Mouse (Mus musculus) gonadal fat pad, adult 2 months (tissue): ENCODE results near the gene Itgb6. TPM values are rescaled to one million over a fixed set of nuclear protein-coding genes. Genes with fewer than 3 reads are reported as not detected.

Experiments used
- DNase-seq: peaks from one replicate; pipeline ENCODE4 v3.0.0-alpha.2; 2012; ENCODE audit warnings: low read depth
- polyA plus RNA-seq: library from polyadenylated mRNA; depleted of rRNA; stranded (reverse); fragments of >200 nt; gene quantifications from 2 replicates; pipeline ENCODE4 v1.2.3, GENCODE M21; 2012

The Itgb6 gene
- polyA plus RNA-seq, 1 experiment: 1.6 TPM

DNA sequence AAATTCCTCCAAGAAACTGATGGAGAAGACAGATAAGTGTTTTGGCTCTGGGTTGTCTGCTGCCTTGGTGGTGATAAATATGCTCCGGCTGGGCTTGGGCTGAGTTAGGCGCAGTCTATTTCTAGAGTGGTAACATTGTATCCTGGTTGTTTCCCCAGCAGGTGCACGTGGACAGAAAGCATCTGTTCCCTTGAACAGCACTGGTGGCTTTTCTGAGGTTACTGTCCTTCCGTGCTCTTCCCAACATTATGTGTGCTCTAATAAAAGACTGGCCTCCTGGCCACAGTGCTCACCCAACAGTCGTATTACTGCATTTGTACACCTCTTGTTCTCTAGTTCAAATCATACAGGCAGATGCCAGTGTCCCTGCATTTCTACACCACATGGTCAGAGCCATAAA, 9.6 kb downstream of the Itgb6 start:
- DNase-seq: no peak

DNA sequence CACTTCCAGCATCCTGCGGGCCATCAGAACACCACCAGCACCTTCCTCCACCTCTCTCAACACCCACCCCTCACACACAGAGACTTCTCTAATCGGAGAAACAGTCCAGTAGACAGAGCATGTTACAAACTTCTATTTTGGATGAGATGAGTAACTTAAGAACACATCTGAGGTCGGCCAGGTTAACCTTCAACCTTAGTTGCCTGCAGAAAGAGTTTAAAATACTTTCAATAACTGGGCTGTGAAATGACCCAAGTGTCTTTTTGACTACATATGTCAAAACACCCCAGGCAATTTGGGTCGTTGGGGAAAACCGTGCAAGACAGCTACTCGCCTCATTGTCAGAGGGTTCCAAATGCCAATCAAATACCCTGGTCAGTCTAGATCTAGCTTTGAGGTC, 10.0 kb downstream of the Itgb6 start:
- DNase-seq: no peak

DNA sequence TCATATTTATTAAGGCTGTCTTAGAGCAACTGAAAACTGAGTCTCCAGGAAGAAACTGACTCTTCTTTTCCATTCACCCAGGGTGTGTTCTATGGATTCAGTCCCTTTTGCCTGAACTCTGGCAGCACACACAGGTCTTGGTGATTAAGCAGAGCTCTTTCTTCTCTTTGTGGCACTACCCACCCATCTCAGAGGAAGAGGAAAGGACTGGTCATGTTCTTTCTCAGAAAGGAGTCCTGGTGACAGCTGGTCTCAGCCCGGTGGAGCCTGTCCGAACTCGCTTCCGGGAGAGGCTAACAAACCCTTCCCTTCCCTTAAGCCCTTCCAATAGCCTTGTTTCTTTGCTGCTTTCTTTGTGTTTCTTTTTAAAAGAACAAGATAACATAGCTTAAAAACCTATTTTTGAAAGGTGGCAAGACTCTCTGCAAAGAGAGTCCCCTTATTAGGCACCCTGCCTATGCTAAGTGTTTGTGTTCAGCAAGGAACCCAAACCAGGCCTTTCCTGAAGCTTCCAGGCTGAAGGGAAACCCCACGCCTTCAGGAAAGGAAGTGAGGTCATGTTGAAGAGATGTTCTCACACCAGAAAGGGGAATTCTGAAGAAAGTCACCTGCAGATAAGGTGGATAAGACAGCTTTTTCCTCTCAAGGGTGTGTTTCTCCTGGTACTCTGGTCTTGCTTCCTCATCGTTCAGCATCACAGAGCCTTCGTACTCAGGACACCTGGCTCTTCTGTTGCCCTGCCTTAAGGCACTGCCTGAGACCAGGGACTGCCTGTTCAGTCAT, 11.2 kb downstream of the Itgb6 start:
- no peak for DNase-seq

DNA sequence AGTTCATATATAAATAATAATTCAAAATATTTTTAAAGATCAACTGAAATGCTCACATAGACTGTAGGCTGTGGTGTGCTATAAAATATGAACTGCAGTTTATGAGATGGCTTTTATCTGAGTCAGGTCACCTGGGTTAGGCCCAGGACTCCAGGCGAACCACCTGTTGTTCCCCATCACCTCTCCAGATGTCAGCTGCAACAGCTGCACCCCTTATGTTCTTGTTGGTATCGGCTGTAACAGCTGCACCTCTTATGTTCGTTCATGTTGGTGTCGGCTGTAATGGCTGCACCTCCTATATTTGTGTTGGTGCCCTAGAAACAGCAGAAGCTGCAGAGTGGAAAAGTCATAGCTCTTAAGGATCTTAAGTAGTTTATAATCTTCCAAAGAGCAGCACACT, 12.1 kb downstream of the Itgb6 start:
- DNase-seq: no peak

DNA sequence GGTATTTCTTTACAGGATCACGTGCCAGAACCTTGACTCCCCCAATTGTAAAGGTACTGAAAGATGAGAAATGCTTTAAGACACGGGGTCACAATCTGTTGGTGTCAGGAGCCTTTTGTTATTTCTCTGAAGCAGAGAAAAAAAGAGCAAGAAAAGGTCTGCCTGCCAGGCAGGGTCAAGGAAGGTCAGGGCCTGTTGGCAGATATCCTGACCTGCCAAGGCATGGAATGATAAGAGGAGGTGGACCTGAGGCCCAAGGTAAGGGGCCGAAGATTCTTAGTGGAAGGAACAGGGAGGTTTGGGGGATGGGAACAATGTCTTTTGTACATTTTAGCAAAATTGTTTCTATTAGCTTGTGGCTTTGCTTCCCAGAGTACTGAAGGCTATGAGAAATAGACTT, 13.8 kb downstream of the Itgb6 start:
- DNase-seq: no peak

DNA sequence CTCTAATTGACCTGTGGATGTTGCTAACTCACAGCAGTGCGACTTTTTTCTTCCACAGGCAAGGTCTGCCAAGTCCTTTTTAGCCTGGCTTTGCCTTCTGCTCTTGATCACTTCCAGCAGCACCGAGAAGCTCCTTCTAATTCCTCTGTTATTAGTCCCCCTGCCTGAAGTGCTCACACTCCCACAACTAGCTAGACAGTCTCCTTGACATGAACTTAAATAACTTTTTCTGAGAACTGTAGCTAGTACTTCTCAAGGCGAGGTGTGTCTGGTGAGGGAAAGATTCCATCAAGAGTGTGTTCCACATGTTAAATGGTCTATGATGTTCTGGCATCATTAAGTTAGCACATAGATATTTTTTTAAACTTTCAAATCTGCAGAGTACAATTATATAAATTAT, 15.6 kb downstream of the Itgb6 start:
- DNase-seq: no peak

DNA sequence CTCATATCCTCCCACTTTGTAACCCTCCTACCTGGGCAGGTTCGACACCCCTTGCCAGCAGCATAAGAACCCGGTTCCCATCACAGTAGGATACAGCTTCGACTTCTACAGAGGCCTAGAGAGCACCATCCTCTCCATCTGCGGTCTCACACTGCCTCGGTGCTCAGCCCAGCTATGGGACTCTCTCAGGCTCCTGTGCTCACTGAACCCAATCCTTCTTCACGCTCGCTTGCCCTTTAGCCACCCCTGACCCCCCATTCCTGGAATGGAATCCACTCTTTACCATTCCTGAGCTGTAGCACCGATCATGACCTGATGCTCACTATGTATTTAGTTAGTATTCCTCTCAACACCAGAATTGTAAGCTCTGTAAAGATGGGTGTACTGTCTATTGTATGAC, 17.0 kb downstream of the Itgb6 start:
- DNase-seq: no peak

DNA sequence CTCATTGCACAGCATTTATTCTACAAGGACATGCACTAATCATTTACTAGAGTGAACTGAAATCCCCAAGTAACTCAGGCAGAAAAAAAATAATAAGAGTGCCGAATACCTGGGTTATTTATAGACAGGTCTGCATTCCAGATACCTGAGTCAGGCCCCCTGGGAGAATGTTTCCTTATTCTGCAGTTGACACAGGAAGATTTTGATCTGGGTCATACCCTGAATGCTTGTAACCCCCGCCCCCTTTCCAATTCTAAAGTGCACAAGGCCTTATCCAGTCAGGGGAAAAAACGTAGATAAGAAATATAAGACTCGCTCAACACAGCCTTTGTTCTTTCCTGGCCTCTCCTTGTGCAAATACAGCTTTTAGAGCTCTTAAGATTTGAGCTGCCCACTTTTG, 19.1 kb downstream of the Itgb6 start:
- no peak for DNase-seq

DNA sequence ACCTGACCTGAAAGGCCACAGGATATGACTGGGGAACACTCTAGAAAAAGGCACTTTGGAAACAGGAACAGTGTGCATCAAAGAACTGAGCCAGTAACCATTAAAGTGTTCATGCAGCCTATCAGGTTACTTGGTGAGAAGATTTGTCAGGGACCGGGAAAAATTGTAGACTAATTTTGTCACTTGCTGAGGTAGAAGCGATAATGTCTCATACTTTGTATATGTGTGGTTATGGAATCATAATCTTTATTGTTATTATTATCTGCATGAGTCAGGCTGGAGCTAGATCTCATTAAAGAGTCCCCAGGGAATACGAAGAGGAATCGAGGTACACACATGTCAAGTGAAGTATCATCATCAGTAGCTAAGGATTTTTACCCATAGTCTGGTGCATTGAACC, 21.5 kb downstream of the Itgb6 start:
- DNase-seq: no peak

DNA sequence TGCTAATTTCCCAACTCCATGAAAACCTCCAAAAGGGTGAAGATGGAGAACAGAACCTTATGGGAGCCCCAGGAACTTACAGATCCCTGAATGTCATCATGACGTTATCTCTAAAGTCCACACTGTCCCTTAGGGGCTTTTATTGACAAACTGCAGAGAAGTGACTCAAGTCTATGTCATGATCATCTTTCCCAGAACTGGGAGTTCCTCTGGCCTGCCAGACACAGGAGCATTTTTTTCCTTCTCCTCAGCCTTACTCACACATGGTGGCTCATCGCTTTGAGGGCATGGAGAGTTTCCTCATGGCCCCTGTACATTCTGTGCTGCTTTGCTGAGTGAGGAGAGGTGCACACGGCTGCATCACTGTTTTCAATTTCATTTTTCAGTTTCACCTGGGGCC, 22.4 kb downstream of the Itgb6 start:
- DNase-seq: no peak

DNA sequence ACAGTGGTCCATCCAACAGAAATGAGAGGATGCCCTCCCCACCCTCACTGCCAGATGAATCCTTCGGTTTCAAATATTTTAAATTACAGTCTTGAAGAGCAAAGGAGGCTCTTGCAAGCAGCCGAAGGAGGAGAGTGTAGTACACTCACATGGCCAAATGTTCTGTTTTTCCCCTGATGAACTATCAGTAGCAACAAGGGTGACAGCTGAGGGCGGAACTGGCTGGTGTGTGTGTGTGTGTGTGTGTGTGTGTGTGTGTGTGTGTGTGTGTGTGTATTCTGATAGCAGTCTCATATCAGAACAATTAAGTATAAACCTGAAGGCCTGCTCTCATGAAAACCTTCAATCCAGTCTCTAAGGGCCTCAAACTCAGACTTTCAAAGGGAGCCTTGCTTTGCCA, 22.9 kb downstream of the Itgb6 start:
- no peak for DNase-seq

DNA sequence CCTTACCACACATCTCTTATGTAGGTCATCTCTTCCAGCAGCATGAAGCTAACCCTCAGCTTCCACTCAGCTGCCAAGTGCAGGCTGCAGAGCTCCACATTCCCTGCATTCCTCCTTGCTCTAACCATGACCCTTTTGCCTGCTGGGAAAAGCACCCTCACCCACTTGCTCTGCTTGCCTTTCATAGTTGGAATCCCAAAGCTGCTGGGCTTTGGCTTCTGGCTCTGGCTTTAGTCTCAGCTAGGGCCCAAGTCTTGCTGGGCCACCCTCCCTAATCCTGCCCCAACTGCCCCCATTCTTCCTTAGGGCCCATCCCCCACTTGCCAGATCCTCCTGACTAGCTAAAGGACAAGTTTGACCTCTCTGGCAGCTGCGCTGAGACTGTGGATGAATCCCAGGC, 24.3 kb downstream of the Itgb6 start:
- no peak for DNase-seq

DNA sequence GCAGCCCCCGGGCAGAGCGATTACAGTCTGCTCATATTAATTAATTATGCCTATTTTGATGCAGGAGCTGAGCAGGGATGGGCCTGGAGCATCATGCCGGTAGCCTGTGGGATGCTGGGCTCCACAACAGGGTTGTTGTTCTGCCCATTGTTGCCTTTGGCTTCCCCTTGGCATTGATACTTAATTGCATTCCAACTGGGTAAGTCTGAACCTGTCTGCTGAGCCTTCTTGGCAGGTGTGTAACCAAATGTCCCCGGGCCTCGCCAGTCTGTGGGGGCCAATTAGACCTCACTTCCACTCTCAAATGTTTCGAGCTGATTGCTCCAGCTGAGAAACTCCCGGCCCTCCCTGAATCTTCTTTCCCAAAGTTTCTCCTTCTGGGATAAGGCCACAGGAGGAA, 24.9 kb downstream of the Itgb6 start:
- DNase-seq: peak; percentile 75

DNA sequence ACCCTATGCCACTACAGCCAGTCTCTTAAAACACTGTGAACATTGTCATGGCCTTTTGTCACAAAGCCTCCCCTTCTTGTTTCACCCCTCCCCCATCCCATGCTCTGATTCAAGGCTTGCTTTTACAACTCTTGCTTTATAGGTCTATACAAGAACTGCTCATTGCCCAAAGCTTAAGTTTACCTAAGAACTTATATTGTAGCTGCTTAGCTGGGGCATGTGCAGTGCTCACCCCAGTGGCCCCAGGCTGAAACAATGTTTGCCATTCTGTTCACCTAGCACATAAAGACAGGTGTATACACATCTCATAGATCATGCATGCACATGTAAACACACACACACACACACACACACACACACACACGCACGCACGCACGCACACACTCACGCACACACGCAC, 25.9 kb downstream of the Itgb6 start:
- no peak for DNase-seq

DNA sequence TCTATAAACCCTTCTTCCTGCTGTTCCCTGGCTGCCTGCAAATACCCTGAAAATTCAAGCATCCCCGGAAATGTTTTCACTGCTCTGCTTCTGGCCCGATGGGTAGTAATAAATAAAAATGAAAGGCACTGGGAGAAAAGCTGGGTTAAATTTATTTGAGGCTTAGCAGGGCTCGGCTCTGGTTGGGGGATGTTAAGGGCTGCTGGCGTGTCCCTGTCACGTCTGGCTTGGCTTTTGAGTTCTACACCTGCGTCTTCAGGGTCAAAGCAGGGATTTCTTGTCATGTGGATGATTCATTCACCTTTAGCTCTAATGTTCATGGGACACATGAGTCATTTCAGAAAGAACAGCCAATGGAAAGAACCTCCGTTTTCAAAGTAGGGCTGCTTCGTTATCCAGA, 26.7 kb downstream of the Itgb6 start:
- DNase-seq: no peak

DNA sequence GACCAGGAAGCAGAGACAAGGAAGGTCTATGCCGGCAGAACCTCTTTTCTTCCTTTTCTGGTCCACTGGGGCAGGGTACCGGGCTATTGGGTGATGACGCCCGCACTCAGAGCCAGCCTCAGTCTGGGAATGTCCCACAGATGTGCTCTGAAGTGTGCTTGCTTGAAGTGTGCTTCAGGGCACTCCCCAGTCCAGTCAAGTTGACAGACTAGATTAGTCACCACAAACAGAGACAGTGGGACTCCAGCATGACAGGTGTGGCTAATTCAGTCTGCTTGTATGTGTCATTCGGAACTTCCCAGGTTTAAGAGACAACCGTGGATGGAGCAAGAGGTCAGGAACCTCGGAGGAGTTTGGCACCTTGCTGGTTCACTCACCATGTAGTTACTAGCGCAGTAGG, 27.9 kb downstream of the Itgb6 start:
- DNase-seq: no peak

DNA sequence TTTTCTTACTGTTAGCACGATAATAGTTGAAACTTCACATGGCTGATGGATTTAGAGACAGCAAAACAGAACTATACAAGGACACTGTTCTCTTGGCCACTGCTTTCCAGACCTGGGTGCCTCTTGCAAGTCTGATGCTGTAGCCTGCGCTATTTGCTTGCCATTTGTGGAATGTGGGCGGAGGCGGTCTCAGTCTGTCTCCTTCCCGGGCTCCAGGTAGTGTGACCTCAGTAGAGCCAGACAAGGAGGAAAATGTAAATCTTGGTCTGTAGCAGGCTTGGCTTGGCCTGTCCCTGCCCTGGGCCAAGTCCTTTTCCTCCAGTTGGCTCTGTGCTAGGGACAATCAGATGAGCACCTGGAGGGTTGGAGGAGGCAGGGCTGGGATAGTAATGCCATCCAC, 30.2 kb downstream of the Itgb6 start:
- no peak for DNase-seq

DNA sequence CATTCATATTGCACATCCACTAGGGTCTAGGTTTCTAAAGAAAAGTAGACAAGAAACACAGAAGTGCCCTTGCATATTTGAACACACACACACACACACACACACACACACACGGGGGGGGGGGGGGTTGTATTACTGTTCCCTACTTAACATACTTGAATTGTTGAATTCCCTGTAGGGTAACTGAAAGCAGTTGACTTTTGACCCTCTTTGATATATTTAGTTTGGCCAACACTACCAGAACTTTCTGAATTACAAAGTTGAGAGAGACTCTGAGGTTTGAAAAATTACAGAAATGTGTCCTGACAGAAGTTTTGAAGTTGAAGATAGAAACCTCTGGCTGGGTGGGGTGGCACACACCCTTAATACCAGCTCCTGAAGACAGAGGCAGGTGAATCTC, 32.2 kb downstream of the Itgb6 start:
- DNase-seq: no peak

DNA sequence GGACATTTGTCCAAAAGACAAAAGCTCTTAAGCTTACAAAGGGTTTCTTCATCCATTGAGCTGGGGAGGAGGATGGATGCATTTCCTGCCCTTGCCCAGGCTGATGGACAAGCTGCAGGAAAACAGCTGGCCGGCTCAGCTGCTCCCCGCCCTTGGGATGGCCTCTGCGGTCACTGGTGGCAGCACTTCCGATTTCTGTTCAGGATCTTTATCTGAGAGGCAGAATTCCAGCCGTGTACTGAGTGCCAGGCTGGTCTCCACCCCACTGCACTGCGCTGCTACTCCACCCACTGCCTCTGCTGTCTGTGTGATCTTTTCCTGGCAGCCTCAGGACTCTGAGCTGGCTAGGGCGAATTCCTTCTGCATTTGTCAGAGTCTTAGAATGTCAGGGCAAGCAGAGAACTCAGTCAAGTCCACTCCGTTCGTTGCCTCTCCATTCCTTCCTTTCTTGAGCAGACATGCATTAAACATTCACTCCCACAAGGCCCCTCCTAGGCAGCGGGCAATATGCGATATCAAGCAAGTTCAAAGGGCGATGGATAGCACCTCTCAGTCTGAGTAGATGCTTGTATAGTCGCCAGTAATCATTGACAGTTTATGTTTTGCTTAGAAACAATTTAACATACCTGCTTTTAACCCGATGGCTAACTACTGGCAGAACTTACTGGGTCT, 33.4 kb downstream of the Itgb6 start:
- DNase-seq: no peak

DNA sequence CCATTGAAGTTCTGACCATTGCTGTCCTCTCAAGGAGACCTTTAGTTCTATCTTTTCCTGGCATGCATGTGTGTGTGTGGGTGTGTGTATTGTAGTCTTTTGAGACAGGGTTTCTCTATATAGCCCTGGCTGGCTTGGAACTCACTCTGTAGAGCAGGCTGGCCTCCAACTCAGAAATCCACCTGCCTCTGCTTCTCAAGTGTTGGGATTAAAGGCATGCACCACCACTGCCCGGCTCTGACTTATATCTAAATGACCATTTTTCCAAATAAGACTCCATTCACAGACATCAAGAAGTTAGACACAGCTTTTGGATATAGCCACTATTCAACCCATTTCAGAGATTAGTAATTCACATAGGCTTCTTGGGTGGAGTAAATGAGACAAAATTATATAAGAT, 34.3 kb downstream of the Itgb6 start:
- no peak for DNase-seq

DNA sequence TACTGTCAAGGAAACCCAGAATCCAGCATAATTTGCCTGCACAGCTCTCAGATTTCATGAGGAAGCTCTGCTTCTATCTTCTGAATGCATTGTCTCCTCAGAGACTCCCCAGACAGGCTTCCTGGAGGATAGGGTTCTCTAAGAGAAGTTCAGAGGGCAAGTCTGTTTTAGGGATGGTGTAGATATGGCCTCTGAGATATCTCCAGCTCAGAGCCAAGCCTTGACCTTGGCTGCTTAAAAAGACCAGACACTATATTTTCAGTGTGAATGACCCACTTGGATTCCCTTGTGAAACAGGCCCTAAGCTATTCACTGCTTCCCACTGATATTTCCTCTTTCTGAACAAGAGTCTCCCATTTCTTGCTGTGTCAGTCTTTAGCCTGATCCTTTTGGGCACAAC, 36.5 kb downstream of the Itgb6 start:
- DNase-seq: no peak

DNA sequence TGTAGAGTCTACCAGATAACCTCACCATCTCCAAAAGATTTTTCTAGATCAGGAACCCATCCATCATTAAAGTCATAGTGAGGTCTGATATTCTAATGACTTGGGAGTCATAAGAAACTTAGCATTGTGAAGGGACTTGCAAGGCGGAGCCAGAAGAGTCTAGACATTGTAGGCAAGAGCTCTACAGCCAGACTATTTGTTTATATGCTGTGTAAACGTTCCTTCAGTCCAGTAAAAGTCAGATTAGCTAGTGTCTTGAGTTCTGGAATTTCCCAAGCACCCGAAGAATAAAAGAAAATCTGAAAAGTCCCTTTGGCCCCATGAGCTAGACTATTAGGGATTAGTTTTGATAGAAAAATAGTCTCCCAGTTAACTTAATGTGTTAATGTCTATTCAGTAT, 38.3 kb downstream of the Itgb6 start:
- DNase-seq: no peak

DNA sequence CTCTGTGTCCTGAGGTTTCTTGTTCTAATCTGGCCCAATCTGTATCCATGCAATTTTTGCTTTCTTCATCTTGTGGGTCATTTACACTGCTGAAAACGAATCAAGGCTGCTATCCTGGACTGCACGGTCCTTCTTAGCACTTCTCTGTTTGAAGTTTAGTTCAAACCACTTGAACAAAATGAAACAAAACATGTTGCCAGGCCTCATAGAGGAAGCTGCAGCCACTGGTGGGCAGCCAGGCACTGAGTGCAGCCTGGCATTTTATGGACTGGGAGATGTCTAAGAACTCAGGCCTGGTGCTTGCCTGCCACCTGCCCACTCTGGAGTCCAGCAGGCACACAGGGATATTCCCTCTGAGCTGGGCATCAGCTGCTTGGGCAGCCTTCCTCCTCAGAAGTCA, 39.9 kb downstream of the Itgb6 start:
- DNase-seq: no peak

DNA sequence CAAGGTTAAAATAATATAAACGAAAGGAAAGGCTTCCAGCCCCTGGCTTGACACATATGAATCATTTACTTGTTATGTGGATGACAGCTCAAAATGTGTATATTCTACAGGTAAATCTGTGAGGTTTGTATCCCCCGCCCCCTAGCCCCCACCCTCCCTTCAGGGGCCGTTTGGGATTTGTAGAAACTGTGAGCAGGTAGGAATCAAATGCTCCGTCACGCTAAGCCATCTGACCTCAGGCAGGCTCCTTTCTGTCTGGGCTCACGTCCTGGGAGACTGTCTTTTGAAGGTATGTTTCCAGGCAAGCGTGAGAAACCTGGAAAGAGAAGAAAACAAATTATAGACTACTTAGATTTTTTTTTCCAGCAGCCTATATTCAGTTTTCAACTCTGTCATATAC, 48.0 kb downstream of the Itgb6 start:
- no peak for DNase-seq
